Mouse (Mus musculus) cortical plate, adult 2 months (tissue): Measurements from ENCODE around the gene Aunip.

Experiments
- CTCF ChIP-seq: fragments of 200-500 bp; IDR thresholded peaks from 2 replicates; pipeline ENCODE4 v1.5.1; 2011; ENCODE audit warnings: mild to moderate bottlenecking, control low read depth, low read length; ENCODE audit not compliant: insufficient read depth; ENCODE audit errors: extremely low read depth
- POLR2A ChIP-seq: fragments of 200-500 bp; IDR thresholded peaks from 2 replicates; pipeline ENCODE4 v1.6.1; 2011; ENCODE audit warnings: mild to moderate bottlenecking, low read length, control low read depth; ENCODE audit not compliant: insufficient read depth; ENCODE audit errors: extremely low read depth

DNA sequence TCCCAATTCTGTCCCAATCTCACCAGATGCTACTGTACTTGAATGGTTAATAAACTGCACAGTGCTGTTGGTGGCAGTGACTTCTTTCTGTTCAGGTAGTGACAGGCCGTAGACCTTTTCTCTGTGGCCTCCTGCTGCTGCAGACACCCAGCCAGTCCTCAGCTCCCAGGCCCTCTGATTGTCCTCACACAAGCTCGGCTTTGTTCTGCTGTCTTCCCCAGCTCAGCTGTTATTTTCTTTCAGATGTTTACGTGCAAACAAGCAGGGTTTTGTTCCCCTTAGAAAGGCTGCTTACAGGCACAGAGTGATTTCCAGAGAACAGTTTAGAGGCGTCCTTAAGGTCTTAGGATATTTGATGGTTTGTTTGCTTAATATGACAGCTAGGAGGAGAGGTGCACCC lies 37.0 kb upstream of the Aunip start:
- TF ChIP-seq CTCF (no peak), POLR2A (no peak)
